Mouse (Mus musculus) right cerebral cortex, adult 2 months (tissue): ENCODE measurements around the gene Izumo4.

Experiments
- DNase-seq, 2 experiments: peaks; one replicate each; pipeline ENCODE4 v3.0.0; 2021 to 2022; ENCODE audit warnings: low spot score in 2 of 2

The Izumo4 gene

GRCm38 (mm10) chr10:80701721-80702535 is at the start of gene Izumo4, which contains the start of gene Mob3a:
Gene Izumo4 (plus strand): TSS chr10:80702184.
Gene Mob3a (minus strand): TSS chr10:80701977.
- peak; percentile 98 to 99 for DNase-seq

DNA sequence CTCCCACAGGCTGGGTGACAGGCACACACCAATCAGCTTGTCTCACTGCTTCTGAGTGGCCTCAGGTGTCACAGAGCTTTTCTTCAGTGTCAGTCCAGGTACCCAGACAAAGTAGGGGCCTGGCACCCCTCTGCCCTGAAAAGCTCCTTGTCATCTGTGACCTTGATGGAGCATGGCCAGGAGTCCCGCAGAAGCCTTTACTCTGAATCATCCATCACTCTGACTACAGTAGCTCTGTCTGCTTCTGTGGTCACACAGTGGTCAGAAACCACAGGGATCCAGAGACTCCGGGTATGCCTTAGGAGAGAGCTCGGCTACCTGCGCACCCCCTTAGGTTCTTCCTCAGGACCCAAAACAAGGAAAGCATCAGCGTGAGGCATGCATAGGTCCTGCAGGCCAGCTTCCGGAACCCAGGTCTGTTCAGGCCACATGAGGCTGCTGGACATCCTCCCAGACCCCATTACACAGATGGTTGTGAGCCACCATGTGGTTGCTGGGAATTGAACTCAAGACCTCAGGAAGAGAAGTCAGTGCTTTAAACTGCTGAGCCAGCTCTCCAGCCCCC is 48.7 kb upstream of the Izumo4 start:
- no peak for DNase-seq

GRCm38 (mm10) chr10:80654866-80655265 is 47.1 kb upstream of the Izumo4 start:
- no peak for DNase-seq

DNA sequence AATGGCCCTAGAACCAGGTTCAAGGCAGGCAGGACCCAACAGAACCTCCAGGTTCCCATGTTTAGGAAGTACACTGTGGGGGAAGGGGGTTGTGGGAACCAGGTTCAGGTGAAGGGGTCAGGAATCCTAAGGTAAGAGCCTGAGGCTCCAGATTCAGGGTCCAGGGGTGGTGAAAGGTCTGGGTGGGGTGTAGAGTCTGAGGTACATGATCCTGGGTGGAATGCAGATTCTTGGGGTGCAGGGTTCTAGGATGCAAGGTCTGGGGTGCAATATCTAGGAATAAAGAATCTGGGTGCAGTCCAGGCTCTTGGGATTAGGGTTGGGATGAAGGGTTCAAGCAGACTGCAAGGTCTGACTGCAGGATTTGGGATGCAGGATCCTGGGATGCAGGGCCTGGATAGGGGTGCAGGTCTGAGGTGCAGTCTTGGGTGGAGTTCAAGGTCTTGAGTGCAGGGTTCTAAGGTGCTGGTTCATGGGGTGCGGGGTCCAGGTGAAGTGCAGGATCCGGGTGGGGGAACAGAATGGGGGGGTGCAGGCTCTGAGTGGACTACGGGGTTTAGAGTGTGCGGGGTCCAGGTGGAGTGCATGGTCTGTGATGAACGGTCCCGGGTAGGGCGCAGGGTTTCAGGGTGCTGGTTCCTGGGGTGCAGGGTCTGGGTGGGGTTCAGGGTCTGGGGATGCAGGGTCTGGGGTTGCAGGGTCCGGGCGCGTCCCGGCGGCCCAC is 46.4 kb upstream of the Izumo4 start:
- no peak for DNase-seq

- peak; percentile 86 to 92 for DNase-seq
Measured at GRCm38 (mm10) chr10:80656130-80656862, 45.7 kb upstream of the Izumo4 start.

DNA sequence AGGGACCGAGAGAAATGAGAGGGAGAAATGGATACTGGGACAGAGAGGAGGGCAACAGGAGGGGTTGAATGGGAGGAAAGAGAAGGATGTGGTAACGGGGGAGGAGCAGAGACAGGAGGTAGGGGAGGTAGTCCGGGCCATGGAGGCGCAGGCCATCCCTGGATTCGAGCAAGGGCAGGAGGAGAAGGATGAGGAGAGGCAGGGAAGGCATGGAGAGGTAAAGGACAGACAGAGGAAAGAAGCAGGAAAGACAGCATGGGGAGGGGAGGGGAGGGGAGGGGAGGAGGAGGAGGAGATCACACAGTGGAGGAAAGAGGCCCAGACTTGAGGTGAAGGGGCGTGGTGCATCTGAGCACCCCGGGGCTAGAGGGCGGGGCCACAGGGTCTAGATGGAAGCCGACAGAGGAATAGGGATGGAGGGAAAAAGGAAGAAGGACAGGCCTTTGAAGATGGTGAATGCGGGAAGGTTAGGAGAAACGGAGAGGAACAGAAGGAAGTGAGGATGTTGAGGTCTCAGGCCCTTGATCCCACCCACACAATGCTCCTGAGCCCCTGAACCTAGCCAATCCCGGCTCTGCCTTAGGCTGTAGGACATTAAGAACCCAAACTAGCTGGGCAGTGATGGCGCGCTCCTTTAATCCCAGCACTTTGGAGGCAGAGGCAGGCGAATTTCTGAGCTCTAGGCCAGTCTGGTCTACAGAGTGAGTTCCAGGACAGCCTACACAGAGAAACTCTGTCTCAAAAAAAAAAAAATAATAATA is 44.9 kb upstream of the Izumo4 start, which contains the start of gene Btbd2:
Gene Btbd2, minus strand, starts transcription at position 209 of the 761 bp plus-strand sequence.
- no peak for DNase-seq

GRCm38 (mm10) chr10:80658194-80658840 is 43.7 kb upstream of the Izumo4 start:
- DNase-seq = no peak

DNA sequence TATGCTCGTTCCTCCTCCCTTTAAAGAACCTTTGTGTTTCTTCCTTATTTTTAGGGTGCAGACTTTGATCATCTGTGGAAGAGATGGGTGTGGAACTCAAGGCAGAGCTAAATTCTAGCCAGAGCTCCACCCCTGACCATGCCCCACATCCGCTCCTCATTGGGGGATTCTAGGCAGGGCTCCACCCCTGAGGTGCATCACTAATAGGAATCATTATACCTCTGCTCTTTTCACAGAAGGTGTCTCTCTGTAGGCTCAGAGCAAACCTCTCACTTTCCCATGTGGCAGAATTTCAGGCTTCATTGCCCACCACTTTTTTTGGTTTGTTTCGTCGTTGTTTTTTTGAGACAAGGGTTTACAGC is 43.2 kb upstream of the Izumo4 start:
- DNase-seq = no peak

DNA sequence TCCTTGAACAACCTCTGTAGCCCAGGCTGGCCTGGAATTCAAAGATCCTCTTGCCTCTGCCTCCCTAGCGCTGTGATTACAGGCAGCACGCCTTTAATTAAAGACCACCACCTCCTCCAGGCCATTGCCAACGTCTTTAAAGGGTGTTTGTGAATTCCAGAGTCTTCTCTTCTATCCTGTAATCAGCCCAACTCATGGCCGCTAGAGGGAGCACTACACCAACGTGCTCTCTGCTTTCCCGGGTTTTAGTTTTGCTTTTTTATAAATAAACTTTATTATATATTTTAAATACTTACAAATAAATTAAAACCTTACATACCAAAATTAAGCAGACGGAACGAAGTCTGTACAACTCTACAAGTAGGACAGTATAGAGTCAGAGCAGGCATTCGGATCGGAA is 42.8 kb upstream of the Izumo4 start:
- DNase-seq = peak; percentile 84 to 90

DNA sequence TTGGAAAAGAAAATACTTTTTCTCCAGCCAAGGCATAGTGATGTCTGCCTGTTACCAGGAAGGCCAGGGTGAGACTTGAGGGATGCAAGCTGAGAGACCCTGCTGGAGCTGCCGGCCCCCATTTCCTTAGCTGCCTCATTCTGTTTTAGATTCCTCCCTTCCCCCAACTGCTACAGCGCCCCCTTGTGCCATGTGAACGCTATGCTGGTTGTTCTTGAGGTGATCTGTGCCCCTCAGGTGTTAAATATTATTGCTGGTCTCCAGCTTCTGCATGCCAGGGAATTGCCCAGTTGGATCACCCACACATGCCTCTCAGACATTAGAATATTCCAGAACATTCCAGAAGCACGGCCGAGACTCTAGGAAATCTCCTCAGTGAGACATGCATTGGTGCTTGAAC is 40.8 kb upstream of the Izumo4 start:
- DNase-seq = no peak

GRCm38 (mm10) chr10:80663485-80664196 is 38.3 kb upstream of the Izumo4 start:
- DNase-seq = no peak

DNA sequence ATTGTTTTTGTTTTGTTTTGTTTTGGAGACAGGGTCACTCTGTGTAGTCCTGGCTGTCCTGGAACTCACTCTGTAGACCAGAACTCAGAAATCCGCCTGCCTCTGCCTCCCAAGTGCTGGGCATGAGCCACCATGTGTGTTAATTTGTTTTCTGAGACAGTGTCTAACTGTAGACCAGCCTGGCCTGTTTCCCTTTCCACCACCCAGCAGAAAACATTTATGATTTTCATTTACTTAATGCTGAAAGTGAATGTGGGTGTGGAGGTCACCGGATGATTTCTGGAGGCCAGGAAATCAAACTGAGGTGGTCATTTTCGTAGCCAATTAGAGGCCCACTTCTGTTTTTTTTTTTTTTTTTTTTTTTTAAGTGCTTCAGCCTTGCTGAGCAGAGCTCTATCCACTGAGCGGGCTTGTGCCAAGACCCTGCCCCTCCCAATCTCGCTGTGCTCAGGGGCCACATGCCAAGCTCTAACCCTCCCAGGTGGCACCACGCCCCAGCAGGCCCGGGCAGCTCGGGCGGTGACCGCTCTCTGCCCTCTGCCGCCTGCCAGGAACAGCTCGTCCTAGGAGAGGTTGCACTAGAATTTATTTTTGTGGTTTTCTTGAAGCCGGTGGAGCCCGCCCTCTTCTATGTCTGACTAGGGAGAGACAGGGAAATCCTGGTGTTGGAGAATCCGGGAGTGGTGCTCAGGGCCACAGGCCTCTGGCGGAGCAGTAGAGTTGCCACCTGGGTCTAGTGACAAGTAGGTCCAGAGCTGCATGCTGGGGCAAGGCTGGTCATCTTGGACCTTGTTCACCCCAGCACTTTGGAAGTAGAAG is 37.6 kb upstream of the Izumo4 start:
- DNase-seq = peak in 1 of 2 experiments; percentile 36

DNA sequence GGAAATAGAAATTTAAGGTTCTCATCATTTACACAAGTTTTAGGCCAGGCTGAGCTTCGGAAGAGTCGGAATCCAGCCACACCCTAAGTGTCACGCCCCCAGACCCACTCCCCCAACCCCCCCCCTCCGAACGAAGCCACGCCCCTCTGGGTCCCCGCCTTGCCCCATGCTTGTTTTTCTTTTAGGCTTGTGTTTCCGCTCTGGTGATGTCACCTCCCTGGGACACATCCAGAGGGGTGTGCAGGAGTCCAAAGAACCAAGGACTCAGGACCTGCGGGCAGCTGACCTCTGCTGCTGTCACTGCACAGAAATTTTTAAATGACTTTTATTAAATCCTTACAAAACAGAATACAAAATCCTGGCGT is 37.0 kb upstream of the Izumo4 start:
- DNase-seq = no peak

DNA sequence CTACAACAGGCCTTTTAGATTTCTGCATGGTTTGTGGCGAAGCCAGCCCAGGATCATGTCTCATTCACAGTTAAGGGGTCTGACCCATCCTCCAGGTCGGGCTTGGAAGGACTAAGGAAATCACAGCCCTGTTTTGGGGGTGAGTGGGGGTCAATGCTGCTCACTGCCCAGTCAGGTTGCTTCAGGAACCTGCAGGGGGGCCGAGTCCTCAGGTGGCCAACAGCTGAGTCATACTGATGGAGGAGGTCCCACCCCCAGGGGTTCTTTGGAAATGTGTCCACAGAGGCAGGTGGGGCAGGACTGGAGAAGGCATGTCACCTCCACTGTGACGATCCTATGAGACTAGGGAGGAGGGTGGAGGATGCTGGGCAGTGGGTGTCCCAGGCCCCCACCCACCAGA is 36.5 kb upstream of the Izumo4 start:
- DNase-seq = no peak

DNA sequence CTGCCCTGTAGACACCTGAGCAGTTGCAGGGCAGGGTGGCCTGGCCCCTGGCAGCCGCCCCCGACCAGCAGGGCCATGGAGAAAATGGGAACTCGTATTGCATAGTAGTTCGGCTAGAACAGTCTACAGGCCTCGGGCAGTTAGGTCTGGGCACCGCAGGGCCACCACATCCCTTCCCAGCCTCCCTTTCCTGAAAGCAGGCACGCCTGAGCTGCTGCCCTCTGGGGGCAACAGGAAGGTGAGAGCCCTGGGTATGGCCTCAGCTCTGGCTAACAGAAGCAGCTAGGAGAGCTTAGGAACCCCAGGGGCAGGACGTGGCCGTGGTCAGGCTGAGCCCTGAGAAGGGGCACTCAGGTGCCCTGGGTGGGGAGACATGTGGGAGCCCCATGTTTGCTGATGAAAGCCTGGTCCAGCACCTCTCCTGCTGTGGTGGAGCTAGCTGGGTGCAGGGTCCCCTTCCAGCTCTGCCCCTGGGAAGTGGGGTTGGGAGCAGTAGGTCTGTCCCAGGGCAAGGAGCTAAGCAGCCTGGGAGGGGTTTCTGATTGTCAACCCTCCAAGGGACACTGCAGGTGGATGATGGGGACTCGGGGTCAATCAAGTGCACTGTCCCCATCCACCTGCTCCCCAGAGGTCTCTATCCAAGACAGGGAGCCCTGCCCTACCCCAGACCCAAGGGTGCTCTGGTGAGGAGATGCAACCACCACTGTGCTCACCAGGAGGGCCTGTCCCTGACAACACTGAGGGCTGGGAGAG is 35.8 kb upstream of the Izumo4 start:
- DNase-seq = no peak

GRCm38 (mm10) chr10:80666837-80667412 is 35.1 kb upstream of the Izumo4 start:
- DNase-seq = no peak

GRCm38 (mm10) chr10:80668614-80669013 is 33.4 kb upstream of the Izumo4 start:
- no peak for DNase-seq

DNA sequence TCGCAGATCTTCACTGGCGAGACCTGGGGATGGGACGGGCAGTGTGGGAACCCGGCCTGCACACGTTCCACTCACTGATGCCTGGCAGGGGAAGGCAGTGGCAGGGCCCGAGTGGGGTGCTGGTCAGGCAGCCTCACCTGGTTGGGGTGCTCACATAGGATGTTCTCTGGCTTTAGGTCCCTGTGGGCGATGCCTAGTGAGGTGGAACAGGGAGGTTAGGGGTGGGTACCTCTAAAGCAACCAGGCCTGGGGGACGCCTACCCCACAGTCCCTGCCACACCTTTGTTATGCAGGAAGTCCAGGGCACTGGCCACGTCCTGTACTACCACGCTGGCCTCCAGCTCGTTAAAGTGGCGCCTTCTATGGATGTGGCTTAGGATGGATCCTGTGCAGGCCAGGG is 33.0 kb upstream of the Izumo4 start:
- no peak for DNase-seq
